Mouse (Mus musculus) testis, postnatal 14 days (tissue): ENCODE measurements around the gene Babam1.

ENCODE experiments used
- DNase-seq: peaks from one replicate; pipeline ENCODE4 v3.0.0; 2021; ENCODE audit warnings: low spot score

The Babam1 gene

GRCm38 (mm10) chr8:71381421-71381970 lies 15.2 kb upstream of the Babam1 start, which contains the start of gene Nr2f6:
Gene Nr2f6, minus strand, starts transcription at chr8:71381960.
- peak; percentile 76 for DNase-seq

- DNase-seq = peak; percentile 89
Measured at GRCm38 (mm10) chr8:71381971-71382961, 14.4 kb upstream of the Babam1 start.

GRCm38 (mm10) chr8:71383396-71383795 lies 13.3 kb upstream of the Babam1 start:
- no peak for DNase-seq

- no peak for DNase-seq
Measured at GRCm38 (mm10) chr8:71383860-71384259, 12.8 kb upstream of the Babam1 start.

- no peak for DNase-seq
Measured at GRCm38 (mm10) chr8:71385212-71385835, 11.3 kb upstream of the Babam1 start.

- DNase-seq = no peak
Measured at GRCm38 (mm10) chr8:71388267-71388666, 8.4 kb upstream of the Babam1 start.

- DNase-seq = no peak
Measured at GRCm38 (mm10) chr8:71391696-71392095, 5.0 kb upstream of the Babam1 start.

- no peak for DNase-seq
Measured at GRCm38 (mm10) chr8:71392391-71392790, 4.3 kb upstream of the Babam1 start.

GRCm38 (mm10) chr8:71392871-71393270 lies 3.8 kb upstream of the Babam1 start:
- no peak for DNase-seq

- DNase-seq = no peak
Measured at GRCm38 (mm10) chr8:71394481-71394880, 2.2 kb upstream of the Babam1 start.

GRCm38 (mm10) chr8:71395071-71395470 lies 1.6 kb upstream of the Babam1 start:
- no peak for DNase-seq

- DNase-seq = no peak
Measured at GRCm38 (mm10) chr8:71395629-71396028, 1.0 kb upstream of the Babam1 start, which contains the start of gene Ushbp1. Gene Ushbp1, minus strand, starts transcription at chr8:71395802.

GRCm38 (mm10) chr8:71397701-71398100 lies 1.0 kb downstream of the Babam1 start:
- DNase-seq = no peak

GRCm38 (mm10) chr8:71400826-71401225 lies 4.2 kb downstream of the Babam1 start:
- DNase-seq = no peak

GRCm38 (mm10) chr8:71401454-71401853 lies 4.8 kb downstream of the Babam1 start:
- DNase-seq = no peak

- peak; percentile 3 for DNase-seq
Measured at GRCm38 (mm10) chr8:71402446-71402964, 5.8 kb downstream of the Babam1 start.

- DNase-seq = no peak
Measured at GRCm38 (mm10) chr8:71403107-71403885, 6.6 kb downstream of the Babam1 start.

GRCm38 (mm10) chr8:71404011-71404410 lies 7.3 kb downstream of the Babam1 start:
- peak; percentile 5 for DNase-seq

- DNase-seq = no peak
Measured at GRCm38 (mm10) chr8:71404951-71405351, 8.3 kb downstream of the Babam1 start.

- DNase-seq = peak; percentile 91
Measured at GRCm38 (mm10) chr8:71405401-71406098, 8.9 kb downstream of the Babam1 start, which contains the start of gene Ankle1. Gene Ankle1, plus strand, starts transcription at chr8:71406010.
